Mouse (Mus musculus) liver, adult 2 months (tissue): ENCODE measurements around the gene Col15a1.

Experiments
- CTCF ChIP-seq: fragments of 200-500 bp; IDR thresholded peaks from 2 replicates; pipeline ENCODE4 v1.5.1; 2011; ENCODE audit warnings: low read depth, low read length, control low read depth
- POLR2A ChIP-seq: fragments of 200-500 bp; IDR thresholded peaks from 2 replicates; pipeline ENCODE4 v1.6.1; 2011; ENCODE audit warnings: low read length, control low read depth; ENCODE audit not compliant: insufficient read depth; ENCODE audit errors: extremely low read depth

- TF ChIP-seq CTCF (no peak), POLR2A (no peak)
Measured at GRCm38 (mm10) chr4:47218828-47219227, 10.9 kb downstream of the Col15a1 start.
